Comparison of ENCODE assay signal across 12 mouse cellular contexts in the genomic region with DNA sequence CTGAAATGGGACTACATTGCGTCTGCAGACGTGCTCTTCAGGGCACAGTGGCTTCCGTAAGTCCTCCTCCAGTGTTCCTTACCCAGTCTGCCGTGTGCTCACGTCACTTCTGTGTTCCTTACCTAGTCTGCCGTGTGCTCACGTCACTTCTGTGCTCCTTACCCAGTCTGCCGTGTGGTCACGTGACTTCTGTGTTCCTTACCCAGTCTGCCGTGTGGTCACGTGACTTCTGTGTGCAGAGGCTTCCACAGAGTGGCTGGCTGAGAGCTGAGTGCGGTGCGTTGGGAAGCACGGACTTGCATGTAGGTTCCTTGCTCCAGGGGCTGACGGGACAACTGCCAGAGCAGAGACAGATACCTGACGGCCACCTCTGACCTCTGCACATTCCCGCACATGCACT. TPM values are rescaled to one million over a fixed set of nuclear protein-coding genes. Genes with fewer than 3 reads are reported as not detected.
DNase-seq lines count a peak whose midpoint lies in the region; TF ChIP-seq lines count a peak whose summit lies in the region.
"Had no signal": no experiment of that assay in that cellular context is flagged by ENCODE, and none has a peak within 500 bp of the region (broad histone marks: within the 10 kb centered on the region; RNA-seq: fewer than 3 reads in every experiment).

No protein-coding gene starts in this region.

- peak overlapping the region; percentile 53 for H3K4me3 ChIP-seq in gastrocnemius, adult 2 months
- H3K4me3 ChIP-seq: embryonic facial prominence, embryonic 12.5 days; heart, embryonic 13.5 days; liver, embryonic 12.5 days; lung, embryonic 15.5 days had no signal

- peak; percentile 39 for DNase-seq in gastrocnemius, adult 2 months
- DNase-seq in gastrocnemius, postnatal 4 days (ENCODE audit: low spot score in 2 of 2), result no peak
- DNase-seq in lung, postnatal 36 days, result peak; percentile 34
- no peak for DNase-seq in lung, postnatal 14 days
- peak; percentile 93 for DNase-seq in R1 (ENCODE audit: low read depth, low spot score)
- peak; percentile 37 to 69 for DNase-seq in cerebellum, postnatal 25 days
- no peak for DNase-seq in urinary bladder, postnatal 4 days (ENCODE audit: low spot score in 2 of 2)
- DNase-seq: kidney, postnatal 10 days had no signal

- no peak for TF ChIP-seq CTCF in gastrocnemius, adult 2 months (IDR thresholded peaks at IDR 0.05)

- H3K27ac ChIP-seq in gastrocnemius, adult 2 months, result 0 out of 2 replicates have a peak overlapping the region, but pooled peaks have one; percentile 2
- H3K27ac ChIP-seq: embryonic facial prominence, embryonic 12.5 days; heart, embryonic 13.5 days; liver, embryonic 12.5 days; lung, embryonic 15.5 days had no signal

- intact Hi-C loops in gastrocnemius, adult 2 months (cut with DNase I), result no loop called here

RNA-seq across cellular contexts. Expression of a gene that starts 11.2 kb away (rescaled TPM):
- total RNA-seq in gastrocnemius, adult 2 months (2021), result 10 to 100 TPM; 12.6 to 15.1 TPM
- 10 to 100 TPM; 61.8 to 63.4 TPM for total RNA-seq in gastrocnemius, postnatal 4 days (2021)

RNA-seq across cellular contexts. Expression of a gene that starts 50.7 kb away (rescaled TPM):
- total RNA-seq in gastrocnemius, adult 2 months (2021), result 10 to 100 TPM; 55.2 to 55.5 TPM
- total RNA-seq in gastrocnemius, postnatal 4 days (2021), result 10 to 100 TPM; 47.9 to 52.5 TPM

Comparison
In these comparisons a context has a peak if more than half of its experiments do, and no peak if none do; other contexts are left out.
1. DNase-seq: peak in gastrocnemius, adult 2 months (single experiment), lung, postnatal 36 days (single experiment), R1 (single experiment) and cerebellum, postnatal 25 days (2 of 2); none in gastrocnemius, postnatal 4 days (0 of 2), lung, postnatal 14 days (single experiment) and urinary bladder, postnatal 4 days (0 of 2).